Mouse (Mus musculus): Measurements from ENCODE around the gene Gtsf2. TPM values are rescaled to one million over a fixed set of nuclear protein-coding genes. Genes with fewer than 3 reads are reported as not detected.

Gene Gtsf2
- not detected in 2 replicates for polyA plus RNA-seq (2012)

DNA sequence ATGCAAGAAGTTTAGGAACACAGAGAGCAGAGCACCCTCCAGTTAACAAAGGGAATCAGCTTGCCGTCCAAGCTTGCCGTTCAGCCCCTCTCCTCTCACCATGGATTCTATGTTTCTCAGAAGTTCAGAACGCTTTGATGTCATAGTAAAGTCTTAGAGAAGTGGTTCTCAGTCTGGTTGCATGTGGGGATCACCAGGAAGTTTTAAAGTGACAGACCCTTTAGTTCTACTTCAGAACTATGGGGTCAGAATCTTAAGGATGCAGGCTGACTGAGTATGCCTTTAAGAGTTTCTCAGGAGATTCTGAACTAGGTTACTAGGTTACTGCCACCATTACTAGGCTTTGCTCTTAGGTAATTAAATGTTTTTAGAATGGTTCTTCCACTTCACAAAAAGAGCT is at the start of gene Gtsf2:
TSS of gene Gtsf2 (minus strand) at position 101 of the 400 bp plus-strand sequence.
- TF ChIP-seq GATA1 (IDR thresholded peaks at IDR 0.05; ENCODE audit: low read length) = no peak

DNA sequence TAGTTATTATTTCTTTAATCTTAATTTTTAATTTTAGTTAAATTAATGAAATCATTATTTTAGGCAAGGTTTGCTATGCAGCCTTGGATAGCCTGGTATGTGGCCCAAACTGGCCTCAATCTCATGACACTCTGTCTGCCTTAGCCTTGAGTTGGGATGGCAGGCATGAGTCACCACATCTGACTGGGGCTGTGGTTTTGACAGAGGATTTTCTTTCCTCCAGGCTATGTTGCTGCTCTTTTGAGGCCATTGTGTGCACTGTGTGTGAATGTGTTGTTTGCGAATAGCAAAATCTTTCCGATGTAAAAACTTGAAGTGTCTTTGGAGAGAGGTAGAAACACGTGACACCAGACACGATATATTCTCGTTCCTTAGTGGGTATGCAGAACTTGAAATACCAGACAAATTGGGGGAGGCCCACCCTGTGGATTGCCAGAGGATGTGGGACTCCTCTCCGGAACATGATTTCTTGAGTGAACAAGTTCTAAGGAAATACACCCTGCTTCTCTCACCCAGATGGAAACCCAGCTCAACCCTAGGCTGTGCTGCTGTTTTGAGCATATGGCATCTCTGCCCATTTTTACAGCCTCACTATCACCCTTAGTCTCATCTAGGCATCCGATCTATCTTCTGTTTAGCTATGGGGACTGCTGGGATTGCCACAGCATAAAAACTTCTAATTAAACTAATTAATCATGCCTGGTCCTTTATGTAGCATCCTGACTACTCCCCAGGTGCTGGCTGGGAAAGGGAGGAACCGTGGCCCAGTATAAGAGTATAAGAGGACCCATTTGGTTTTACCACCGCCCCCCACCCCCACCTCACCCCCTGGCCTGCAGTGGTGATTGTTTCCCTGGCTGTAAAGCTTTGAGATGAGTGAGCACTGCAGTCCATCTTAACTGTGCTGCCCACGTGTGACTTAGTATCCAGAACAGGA is 48.2 kb upstream of the Gtsf2 start:
- TF ChIP-seq GATA1 (IDR thresholded peaks at IDR 0.05; ENCODE audit: low read length) = no peak

DNA sequence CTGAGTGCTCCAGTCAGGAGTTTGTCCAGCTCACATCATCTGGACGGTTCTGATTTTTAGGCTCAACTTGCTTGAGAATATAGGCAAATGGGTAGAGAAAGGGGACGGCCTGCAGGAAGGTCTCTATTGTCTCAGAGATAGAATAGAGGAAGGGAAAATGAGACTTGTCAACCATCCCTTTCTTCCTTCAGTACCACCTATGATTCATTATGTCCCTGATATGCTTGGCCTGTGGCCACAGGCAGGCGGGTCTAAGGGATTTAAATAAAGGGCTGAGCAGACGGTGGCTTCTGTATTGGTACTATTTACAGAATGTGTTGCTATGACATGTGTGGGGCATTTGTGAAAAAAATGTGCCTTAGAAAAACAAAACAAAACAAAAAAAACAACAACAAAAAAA is 40.1 kb upstream of the Gtsf2 start:
- TF ChIP-seq GATA1 (IDR thresholded peaks at IDR 0.05; ENCODE audit: low read length) = no peak

DNA sequence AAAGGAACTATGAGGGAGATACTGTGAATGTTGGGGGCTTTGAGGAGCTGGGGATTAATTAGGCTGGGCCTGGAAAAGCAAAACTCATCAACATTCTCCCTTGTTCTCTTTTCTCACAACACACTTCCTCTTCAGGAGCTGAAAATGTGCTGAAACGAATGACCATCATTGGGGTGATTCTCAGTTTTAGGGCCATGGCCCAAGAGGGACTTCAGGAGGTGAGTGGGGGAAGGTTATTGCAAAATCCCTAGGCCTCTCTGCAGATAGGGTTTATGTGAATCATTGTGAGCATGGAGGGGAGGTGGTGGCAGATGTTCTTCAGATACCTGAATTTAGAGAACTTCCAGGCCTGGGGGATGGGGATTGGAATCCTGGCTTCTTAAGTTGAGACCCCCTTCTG is 38.4 kb upstream of the Gtsf2 start:
- no peak for TF ChIP-seq GATA1 (IDR thresholded peaks at IDR 0.05; ENCODE audit: low read length)

DNA sequence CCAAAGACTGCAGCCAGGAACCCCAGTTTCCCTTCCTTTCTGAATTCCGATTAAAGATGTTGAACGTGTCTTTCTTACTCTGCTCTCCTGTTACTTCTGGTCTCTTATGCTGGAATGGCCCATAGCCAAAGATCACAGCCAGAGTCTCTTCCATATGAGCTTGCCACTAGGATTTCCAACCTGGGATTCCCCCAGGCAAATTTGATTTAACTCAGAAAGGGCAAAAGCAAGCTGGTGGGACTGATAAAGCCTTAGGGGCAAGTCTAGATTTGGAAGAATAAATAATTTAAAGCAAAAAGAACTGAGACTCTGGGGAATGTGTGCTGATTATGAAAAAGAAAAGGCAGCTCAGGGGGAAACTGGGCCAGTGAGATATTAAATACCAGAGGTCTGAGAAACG is 36.8 kb upstream of the Gtsf2 start:
- no peak for TF ChIP-seq GATA1 (IDR thresholded peaks at IDR 0.05; ENCODE audit: low read length)

DNA sequence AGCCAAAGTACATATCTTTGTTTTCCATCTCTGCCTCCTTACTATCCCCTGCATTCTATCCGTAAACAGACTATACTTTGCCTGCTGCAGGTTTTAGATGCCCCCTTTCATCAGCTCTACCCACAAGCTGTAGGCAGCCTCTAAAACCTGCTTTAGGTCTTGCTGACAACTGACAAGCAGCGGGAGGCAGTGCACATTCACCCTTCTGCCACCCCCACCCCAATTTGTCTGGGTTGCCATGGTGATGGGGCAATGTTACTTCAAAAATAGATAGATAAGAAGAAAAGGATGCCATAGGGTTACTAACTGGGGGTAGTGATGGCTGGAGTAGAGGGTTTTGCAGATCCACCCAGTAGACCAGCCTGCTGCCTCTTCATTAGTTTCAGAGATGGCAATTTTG is 36.2 kb upstream of the Gtsf2 start:
- no peak for TF ChIP-seq GATA1 (IDR thresholded peaks at IDR 0.05; ENCODE audit: low read length)

DNA sequence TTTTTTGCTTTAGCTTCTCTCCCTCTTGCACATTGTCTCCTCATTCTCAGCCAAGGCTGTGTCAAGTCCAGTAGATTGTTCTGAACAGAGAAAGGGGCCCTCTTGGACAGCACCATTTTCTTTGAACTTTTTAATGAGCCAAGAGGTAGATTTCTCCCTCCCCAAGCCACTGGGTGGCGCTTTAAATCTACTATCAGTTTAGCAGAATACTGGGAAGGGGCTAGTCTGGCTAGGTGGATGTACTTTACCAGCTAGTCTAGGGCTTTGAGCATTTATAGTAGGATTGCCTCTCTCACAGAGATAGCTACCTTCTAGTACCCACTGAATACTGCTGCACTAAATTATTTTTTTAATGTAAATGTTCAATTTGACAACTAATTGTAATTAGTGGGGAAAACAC is 34.2 kb upstream of the Gtsf2 start:
- no peak for TF ChIP-seq GATA1 (IDR thresholded peaks at IDR 0.05; ENCODE audit: low read length)

DNA sequence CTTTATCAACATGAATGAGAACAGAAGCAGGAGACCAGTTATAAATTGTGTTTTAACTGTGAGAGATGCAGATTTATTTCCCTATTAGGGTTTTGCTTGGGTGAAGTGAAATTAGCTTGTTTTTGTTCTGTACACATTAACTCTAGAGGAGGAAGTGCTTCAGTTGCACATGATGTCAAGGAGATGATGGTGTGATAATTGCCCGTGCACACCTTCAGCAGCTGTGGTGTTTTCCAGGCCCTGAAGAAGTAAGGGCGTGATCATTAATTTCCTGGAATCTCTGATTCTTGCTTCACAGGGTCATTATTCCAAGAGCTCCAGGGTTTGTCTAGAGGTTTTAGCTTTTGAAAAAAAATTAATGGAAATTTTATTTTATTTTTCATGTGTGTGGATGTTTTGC is 31.9 kb upstream of the Gtsf2 start:
- TF ChIP-seq GATA1 (IDR thresholded peaks at IDR 0.05; ENCODE audit: low read length) = no peak

DNA sequence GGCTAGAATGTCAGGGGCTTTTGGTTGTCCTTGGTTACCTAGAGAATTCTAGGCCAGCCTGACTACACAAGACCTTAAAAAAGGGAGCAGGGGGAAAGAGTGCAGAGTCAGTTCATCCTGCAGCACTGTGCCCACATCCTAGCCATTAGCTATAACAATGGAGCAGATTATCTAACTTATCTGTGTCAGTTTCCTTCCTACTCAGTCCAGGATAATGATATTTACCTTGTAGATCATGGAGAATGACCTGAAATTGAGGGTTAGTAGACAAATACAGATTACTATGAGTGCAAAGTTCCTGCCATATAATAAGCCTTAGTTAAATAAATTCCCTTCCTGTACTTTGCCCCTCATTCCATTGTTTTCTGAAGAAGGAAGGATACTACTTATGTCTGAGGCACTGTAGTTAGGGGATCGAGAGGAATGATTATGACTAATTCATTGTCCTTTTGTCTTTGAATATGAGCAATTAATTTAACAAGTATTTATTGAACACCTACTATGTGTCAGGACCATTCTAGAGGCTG is 30.9 kb upstream of the Gtsf2 start:
- no peak for TF ChIP-seq GATA1 (IDR thresholded peaks at IDR 0.05; ENCODE audit: low read length)

DNA sequence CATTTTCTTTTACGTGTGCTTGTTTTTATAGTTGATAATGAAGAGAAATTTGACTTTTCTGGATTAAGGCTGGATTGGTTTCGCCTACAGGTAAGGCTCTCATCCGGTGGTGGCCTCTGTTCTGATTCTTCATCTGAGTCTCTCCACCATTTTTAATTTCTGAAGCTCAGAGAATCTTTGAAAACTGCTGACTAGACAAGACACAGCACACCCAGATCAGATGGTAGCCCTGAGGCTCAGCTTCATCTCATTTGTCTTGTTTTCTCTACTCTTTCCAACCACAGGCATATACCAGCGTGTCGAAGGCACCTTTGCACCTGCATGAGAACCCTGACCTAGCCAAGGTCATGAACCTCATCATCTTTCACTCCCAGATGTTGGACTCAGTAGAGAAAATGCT is 25.5 kb upstream of the Gtsf2 start:
- no peak for TF ChIP-seq GATA1 (IDR thresholded peaks at IDR 0.05; ENCODE audit: low read length)

DNA sequence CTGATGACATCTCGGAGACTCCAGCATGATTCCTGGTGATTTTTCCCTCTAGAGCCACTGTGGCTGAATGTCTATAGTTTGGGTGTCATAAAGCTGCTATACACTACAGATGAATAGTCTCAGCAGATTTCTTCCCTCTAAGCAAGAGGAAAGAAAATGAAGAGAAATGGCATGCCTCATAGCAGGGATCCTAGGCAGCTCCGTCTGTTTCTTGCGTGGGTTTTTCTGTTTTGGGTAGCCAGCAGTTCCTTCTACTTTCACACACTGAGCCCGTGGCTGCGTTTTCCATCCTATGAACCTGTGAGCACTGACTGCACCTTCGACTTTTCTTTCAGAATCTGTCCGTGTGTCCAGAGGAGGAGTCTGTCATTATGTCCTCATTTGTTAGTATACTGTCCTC is 24.9 kb upstream of the Gtsf2 start:
- no peak for TF ChIP-seq GATA1 (IDR thresholded peaks at IDR 0.05; ENCODE audit: low read length)

DNA sequence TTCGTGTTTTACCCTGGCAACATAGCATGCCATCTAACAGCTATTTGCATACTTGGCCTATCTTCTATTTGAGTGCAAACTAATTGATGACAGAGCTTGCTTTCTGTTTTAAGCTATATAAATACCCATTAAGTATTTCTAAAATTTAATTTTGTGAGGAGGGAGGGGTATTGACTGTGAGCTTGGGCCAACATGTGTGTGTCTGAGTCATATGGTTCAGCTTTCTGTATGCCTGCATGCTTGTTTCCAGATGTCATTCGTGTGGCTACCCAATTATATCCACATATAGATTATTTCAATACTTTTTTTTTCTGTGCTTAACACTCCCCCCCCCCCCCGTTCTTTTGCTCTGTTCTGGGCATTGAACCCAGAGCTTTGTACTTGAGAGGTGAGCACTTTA is 24.0 kb upstream of the Gtsf2 start:
- no peak for TF ChIP-seq GATA1 (IDR thresholded peaks at IDR 0.05; ENCODE audit: low read length)

DNA sequence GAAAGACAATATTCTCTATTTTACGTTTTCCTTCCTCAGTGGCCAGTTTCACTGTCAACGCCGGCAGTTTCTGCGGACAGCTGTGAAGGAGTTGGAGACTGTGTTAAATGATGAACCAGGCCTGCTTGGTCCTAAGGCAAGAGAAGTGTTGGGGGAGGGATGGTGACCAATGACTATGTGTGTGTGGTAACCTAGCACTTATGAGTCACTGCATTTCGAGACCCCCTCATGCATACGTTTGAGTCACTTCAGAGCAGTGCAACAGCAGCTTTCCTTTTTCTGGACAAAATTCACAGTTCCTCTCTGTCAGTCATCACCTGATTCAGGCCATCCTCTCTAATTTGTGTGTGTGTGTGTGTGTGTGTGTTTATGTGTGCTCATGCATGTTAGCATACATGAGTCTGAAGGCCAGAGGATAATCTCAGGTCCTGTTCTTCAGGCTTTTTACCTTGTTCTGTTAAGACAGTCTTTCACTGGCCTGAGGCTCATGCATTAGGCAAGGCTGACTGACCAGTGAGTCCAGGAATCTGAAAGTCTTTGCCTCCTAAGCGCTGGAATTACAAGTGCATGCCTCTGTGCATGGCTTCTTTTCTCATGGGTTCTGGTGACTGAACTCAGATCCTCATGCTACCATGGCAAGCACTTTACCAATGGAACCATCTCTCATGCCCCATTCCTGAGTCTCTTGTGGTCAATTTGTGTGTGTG is 23.4 kb upstream of the Gtsf2 start:
- TF ChIP-seq GATA1 (IDR thresholded peaks at IDR 0.05; ENCODE audit: low read length) = no peak

DNA sequence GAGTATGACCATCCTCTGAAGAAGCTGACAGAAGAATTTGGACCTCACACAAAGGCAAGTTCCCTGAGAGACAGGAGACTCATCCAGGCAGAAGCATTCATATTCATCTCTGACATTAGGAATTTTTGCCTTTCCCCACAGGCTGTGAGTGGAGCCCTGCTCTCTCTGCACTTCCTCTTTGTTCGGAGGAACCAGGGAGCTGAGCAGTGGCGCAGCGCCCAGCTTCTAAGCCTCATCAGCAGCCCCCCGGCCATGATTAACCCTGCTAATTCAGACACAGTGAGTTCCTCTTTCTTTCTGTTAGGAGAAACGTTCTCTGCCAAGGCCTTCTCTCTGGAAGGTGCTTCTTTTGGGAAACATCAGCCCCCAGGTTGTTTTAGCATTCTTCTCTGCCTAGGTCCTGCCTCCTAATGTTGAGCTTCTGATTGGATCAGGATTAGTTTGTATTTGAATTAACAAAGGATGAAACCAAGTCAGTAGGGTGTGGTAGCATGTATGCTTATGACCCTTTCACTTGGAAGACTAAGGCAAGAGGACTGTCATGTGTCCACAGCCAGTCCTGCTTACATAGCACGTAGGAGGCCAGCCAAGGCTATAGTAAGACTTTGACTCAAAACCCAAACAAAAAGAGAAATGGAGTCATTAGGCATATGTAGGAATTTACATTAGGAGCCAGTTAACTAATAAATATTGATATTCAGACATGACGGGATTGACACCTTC is 14.4 kb upstream of the Gtsf2 start:
- no peak for TF ChIP-seq GATA1 (IDR thresholded peaks at IDR 0.05; ENCODE audit: low read length)

DNA sequence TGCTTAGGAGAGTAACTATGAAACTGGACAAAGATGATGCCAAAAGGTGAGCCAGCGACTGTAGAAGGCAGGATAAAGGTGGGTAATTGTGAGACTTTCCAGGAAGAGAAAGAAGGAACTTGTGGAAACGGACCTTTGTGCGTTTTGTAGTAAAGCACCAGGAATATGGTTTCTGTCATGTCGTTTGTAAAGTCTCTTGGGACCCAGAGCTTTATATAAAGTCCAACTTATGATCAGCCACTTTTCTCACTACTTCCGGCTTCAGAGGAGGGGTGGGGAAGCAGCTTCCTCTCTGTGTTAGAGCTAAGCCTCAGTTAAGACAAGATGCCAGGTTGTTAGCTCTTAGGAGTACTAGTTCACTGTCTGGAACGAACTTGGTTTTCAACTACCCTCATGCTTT is 6.2 kb upstream of the Gtsf2 start:
- TF ChIP-seq GATA1 (IDR thresholded peaks at IDR 0.05; ENCODE audit: low read length) = no peak
